Mouse (Mus musculus) lung, embryonic 15.5 days (tissue): ENCODE results near the gene Aadacl3. TPM values are rescaled to one million over a fixed set of nuclear protein-coding genes. Genes with fewer than 3 reads are reported as not detected.

Source experiments
- ATAC-seq: fragments of 200-750 bp; cut with Nextera tagmentation; 2 replicates; pipeline ENCODE4 v1.8.0; 2017; ENCODE audit warnings: moderate number of reproducible peaks, borderline replicate concordance; ENCODE audit not compliant: low FRiP score, low TSS enrichment; ENCODE audit errors: extremely low read depth
- H3K27ac ChIP-seq: fragments of 300-500 bp; sonication (generic); 2 replicates; pipeline ENCODE4 v1.5.1; 2015; ENCODE audit warnings: moderate library complexity, mild to moderate bottlenecking, inconsistent platforms
- H3K27me3 ChIP-seq: fragments of 300-500 bp; sonication (generic); 2 replicates; pipeline ENCODE4 v1.6.1; 2015; ENCODE audit warnings: inconsistent platforms
- H3K36me3 ChIP-seq: fragments of 300-500 bp; sonication (generic); 2 replicates; pipeline ENCODE4 v1.6.1; 2015; ENCODE audit warnings: inconsistent platforms
- H3K4me1 ChIP-seq: fragments of 300-500 bp; sonication (generic); 2 replicates; pipeline ENCODE4 v1.6.1; 2015; ENCODE audit warnings: inconsistent platforms
- H3K4me2 ChIP-seq: fragments of 300-500 bp; sonication (generic); 2 replicates; pipeline ENCODE4 v1.6.1; 2015; ENCODE audit warnings: inconsistent platforms, mild to moderate bottlenecking, moderate library complexity
- H3K4me3 ChIP-seq: fragments of 300-500 bp; sonication (generic); 2 replicates; pipeline ENCODE4 v1.5.1; 2015; ENCODE audit warnings: mild to moderate bottlenecking, inconsistent platforms
- H3K9ac ChIP-seq: fragments of 300-500 bp; sonication (generic); 2 replicates; pipeline ENCODE4 v1.6.1; 2015; ENCODE audit warnings: inconsistent platforms
- H3K9me3 ChIP-seq: fragments of 300-500 bp; sonication (generic); 2 replicates; pipeline ENCODE4 v1.6.1; 2016; ENCODE audit warnings: inconsistent platforms
- WGBS: fragments of 180-500 bp; shearing (Covaris S2); methylation state at CpG from one replicate; pipeline ENCODE4 v1.1.7; 2015; 5-methylcytosine and 5-hydroxymethylcytosine counted together
- polyA plus RNA-seq: library from polyadenylated mRNA; unstranded; fragments of >200 nt; fragmentation: Nextera tagmentation; extraction: Ambion mirVana; gene quantifications from 2 replicates; pipeline ENCODE4 v1.2.1, GENCODE M21; 2015

Aadacl3 gene
- not detected in 2 replicates for polyA plus RNA-seq

GRCm38 (mm10) chr4:144463656-144464055 is at the start of gene Aadacl3:
Aadacl3 (minus strand) TSS chr4:144463756.
- Histone ChIP-seq H3K9me3 (no peaks in the 10 kb centered on the region), H3K9ac (no peak within 1 kb of the TSS), H3K4me3 (no peak within 1 kb of the TSS), H3K27ac (no peak within 1 kb of the TSS), H3K4me1 (no peaks in the 10 kb centered on the region), H3K36me3 (no peaks in the 10 kb centered on the region), H3K4me2 (no peak within 1 kb of the TSS), H3K27me3 (no peaks in the 10 kb centered on the region)
- ATAC-seq, result no peak
- WGBS, result 64% methylated on average over 3 of the region's 3 CpGs

GRCm38 (mm10) chr4:144506518-144506917 is 43.0 kb upstream of the Aadacl3 start:
- no peaks in the 10 kb centered on the region for H3K27me3 ChIP-seq
- H3K9me3 ChIP-seq, result no peaks in the 10 kb centered on the region
- H3K4me3 ChIP-seq, result no peak overlapping the region
- no peak for ATAC-seq
- H3K4me2 ChIP-seq, result no peak overlapping the region
- H3K4me1 ChIP-seq, result no peaks in the 10 kb centered on the region
- WGBS, result 62% methylated on average over 1 of the region's 1 CpGs
- H3K27ac ChIP-seq, result no peak overlapping the region
- H3K36me3 ChIP-seq, result no peaks in the 10 kb centered on the region
- no peak overlapping the region for H3K9ac ChIP-seq

GRCm38 (mm10) chr4:144493331-144493730 is 29.8 kb upstream of the Aadacl3 start:
- no peak overlapping the region for H3K9ac ChIP-seq
- H3K4me1 ChIP-seq, result no peaks in the 10 kb centered on the region
- H3K4me2 ChIP-seq, result no peak overlapping the region
- no peaks in the 10 kb centered on the region for H3K9me3 ChIP-seq
- ATAC-seq, result no peak
- no peak overlapping the region for H3K27ac ChIP-seq
- H3K4me3 ChIP-seq, result no peak overlapping the region
- H3K36me3 ChIP-seq, result no peaks in the 10 kb centered on the region
- no peaks in the 10 kb centered on the region for H3K27me3 ChIP-seq

- Histone ChIP-seq H3K27me3 (no peaks in the 10 kb centered on the region), H3K36me3 (no peaks in the 10 kb centered on the region), H3K9ac (no peak overlapping the region), H3K9me3 (no peaks in the 10 kb centered on the region), H3K4me1 (no peaks in the 10 kb centered on the region), H3K4me3 (no peak overlapping the region), H3K4me2 (no peak overlapping the region), H3K27ac (no peak overlapping the region)
- WGBS, result 69% methylated on average over 1 of the region's 1 CpGs
- ATAC-seq, result no peak
Measured at GRCm38 (mm10) chr4:144468091-144468490, 4.5 kb upstream of the Aadacl3 start.

DNA sequence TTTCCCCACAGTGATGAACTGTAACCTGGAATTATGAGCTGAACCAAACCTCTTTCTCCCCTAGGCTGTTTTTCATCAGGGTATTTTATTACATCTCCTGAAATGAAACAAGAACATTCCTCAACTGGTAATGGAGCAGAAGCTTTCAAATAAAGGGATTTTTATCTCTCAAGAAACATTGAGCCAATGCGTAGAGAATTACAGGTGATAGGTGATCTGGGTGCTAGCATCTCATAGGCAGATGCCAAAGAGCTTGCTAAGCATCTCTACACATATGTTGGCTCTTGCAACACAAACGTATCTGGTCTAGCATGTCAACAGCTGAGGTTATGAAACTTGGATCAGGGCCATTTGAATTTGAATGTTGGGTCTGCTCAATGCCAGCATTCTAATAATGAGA is 1.6 kb upstream of the Aadacl3 start:
- no peak overlapping the region for H3K27ac ChIP-seq
- 56% methylated on average over 2 of the region's 2 CpGs for WGBS
- no peak overlapping the region for H3K9ac ChIP-seq
- H3K36me3 ChIP-seq, result no peaks in the 10 kb centered on the region
- ATAC-seq, result no peak
- no peaks in the 10 kb centered on the region for H3K9me3 ChIP-seq
- H3K27me3 ChIP-seq, result no peaks in the 10 kb centered on the region
- no peak overlapping the region for H3K4me3 ChIP-seq
- no peak overlapping the region for H3K4me2 ChIP-seq
- no peaks in the 10 kb centered on the region for H3K4me1 ChIP-seq

DNA sequence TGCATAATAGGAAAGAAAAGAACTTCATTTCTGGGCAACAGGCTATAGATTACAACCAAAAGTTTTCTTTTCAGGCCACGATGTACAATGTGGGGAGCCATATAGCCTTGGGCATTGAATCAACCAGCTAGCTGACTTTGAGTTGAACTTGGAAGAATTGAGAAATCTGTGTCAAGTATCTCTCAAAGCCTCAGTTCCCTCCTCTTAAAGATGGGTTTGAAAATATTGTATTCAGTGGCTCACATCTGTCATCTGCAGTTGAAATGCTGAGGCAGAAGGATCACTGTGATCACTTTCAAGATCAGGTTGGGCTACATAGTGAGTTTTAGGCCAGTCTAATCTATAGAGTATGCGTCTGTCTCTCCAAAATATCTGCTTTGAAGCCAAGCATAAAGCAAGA is 10.3 kb downstream of the Aadacl3 start, which contains the start of gene Gm9944:
Gene Gm9944, minus strand, starts transcription at position 101 of the 400 bp plus-strand sequence.
- WGBS, result 69% methylated on average over 2 of the region's 2 CpGs
- no peak for ATAC-seq
- H3K4me3 ChIP-seq, result no peak within 1 kb of the TSS
- H3K9ac ChIP-seq, result no peak within 1 kb of the TSS
- no peaks in the 10 kb centered on the region for H3K36me3 ChIP-seq
- H3K4me2 ChIP-seq, result no peak within 1 kb of the TSS
- H3K27me3 ChIP-seq, result no peaks in the 10 kb centered on the region
- H3K27ac ChIP-seq, result no peak within 1 kb of the TSS
- no peaks in the 10 kb centered on the region for H3K9me3 ChIP-seq
- H3K4me1 ChIP-seq, result no peaks in the 10 kb centered on the region

- Histone ChIP-seq H3K36me3 (no peaks in the 10 kb centered on the region), H3K27ac (no peak overlapping the region), H3K4me1 (no peaks in the 10 kb centered on the region), H3K4me3 (no peak overlapping the region), H3K27me3 (no peaks in the 10 kb centered on the region), H3K9me3 (no peaks in the 10 kb centered on the region), H3K9ac (no peak overlapping the region), H3K4me2 (no peak overlapping the region)
- WGBS, result 67% methylated on average over 2 of the region's 2 CpGs
- no peak for ATAC-seq
Measured at GRCm38 (mm10) chr4:144448546-144448945, 15.0 kb downstream of the Aadacl3 start.

- H3K27ac ChIP-seq, result no peak overlapping the region
- no peaks in the 10 kb centered on the region for H3K4me1 ChIP-seq
- H3K27me3 ChIP-seq, result no peaks in the 10 kb centered on the region
- no peaks in the 10 kb centered on the region for H3K36me3 ChIP-seq
- H3K4me3 ChIP-seq, result no peak overlapping the region
- no peaks in the 10 kb centered on the region for H3K9me3 ChIP-seq
- 65% methylated on average over 1 of the region's 1 CpGs for WGBS
- H3K9ac ChIP-seq, result no peak overlapping the region
- no peak overlapping the region for H3K4me2 ChIP-seq
- no peak for ATAC-seq
Measured at GRCm38 (mm10) chr4:144441582-144441981, 22.0 kb downstream of the Aadacl3 start.

DNA sequence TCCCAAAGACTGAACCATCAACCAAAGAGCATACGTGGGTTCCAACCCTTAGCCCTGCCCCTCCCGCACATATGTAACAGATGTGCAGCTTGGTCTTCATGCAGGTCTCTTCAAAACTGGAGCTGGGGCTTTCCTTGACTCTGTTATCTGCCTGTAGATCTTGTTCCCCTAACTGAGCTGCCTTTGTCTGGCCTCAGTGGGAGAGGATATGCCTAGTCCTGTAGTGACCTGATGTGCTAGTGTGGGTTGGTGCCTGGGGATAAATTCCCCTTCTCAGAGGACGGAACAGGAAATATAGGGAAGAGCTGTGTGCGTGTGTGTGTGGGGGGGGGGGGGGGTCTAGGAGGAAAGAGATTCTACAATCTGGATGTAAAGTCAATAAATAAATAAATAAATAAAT is 22.5 kb downstream of the Aadacl3 start:
- H3K36me3 ChIP-seq, result no peaks in the 10 kb centered on the region
- no peak overlapping the region for H3K27ac ChIP-seq
- no peaks in the 10 kb centered on the region for H3K9me3 ChIP-seq
- H3K4me2 ChIP-seq, result no peak overlapping the region
- no peaks in the 10 kb centered on the region for H3K27me3 ChIP-seq
- WGBS, result 84% methylated on average over 4 of the region's 4 CpGs
- H3K4me3 ChIP-seq, result no peak overlapping the region
- H3K9ac ChIP-seq, result no peak overlapping the region
- ATAC-seq, result no peak
- no peaks in the 10 kb centered on the region for H3K4me1 ChIP-seq

- Histone ChIP-seq H3K9ac (no peak within 1 kb of the TSS), H3K4me2 (no peak within 1 kb of the TSS), H3K27me3 (no peaks in the 10 kb centered on the region), H3K9me3 (no peaks in the 10 kb centered on the region), H3K36me3 (no peaks in the 10 kb centered on the region), H3K4me3 (no peak within 1 kb of the TSS), H3K27ac (no peak within 1 kb of the TSS), H3K4me1 (no peaks in the 10 kb centered on the region)
- no peak for ATAC-seq
Measured at GRCm38 (mm10) chr4:144438672-144439071, 24.9 kb downstream of the Aadacl3 start, which contains the start of gene 1700012P22Rik. 1700012P22Rik (minus strand) TSS chr4:144438772.

GRCm38 (mm10) chr4:144433216-144433615 is 30.3 kb downstream of the Aadacl3 start:
- H3K27ac ChIP-seq, result no peak overlapping the region
- ATAC-seq, result no peak
- H3K4me2 ChIP-seq, result no peak overlapping the region
- no peak overlapping the region for H3K9ac ChIP-seq
- H3K4me3 ChIP-seq, result no peak overlapping the region
- H3K9me3 ChIP-seq, result no peaks in the 10 kb centered on the region
- no peaks in the 10 kb centered on the region for H3K4me1 ChIP-seq
- WGBS, result 69% methylated on average over 5 of the region's 5 CpGs
- H3K27me3 ChIP-seq, result no peaks in the 10 kb centered on the region
- H3K36me3 ChIP-seq, result no peaks in the 10 kb centered on the region

- Histone ChIP-seq H3K36me3 (no peaks in the 10 kb centered on the region), H3K27ac (no peak overlapping the region), H3K4me1 (no peaks in the 10 kb centered on the region), H3K4me2 (no peak overlapping the region), H3K27me3 (no peaks in the 10 kb centered on the region), H3K4me3 (no peak overlapping the region), H3K9me3 (no peaks in the 10 kb centered on the region), H3K9ac (no peak overlapping the region)
- ATAC-seq, result no peak
- WGBS, result 73% methylated on average over 2 of the region's 2 CpGs
Measured at GRCm38 (mm10) chr4:144430723-144431122, 32.8 kb downstream of the Aadacl3 start.

GRCm38 (mm10) chr4:144428868-144429267 is 34.7 kb downstream of the Aadacl3 start:
- 23% methylated on average over 3 of the region's 3 CpGs for WGBS
- no peaks in the 10 kb centered on the region for H3K4me1 ChIP-seq
- no peak overlapping the region for H3K4me3 ChIP-seq
- no peak for ATAC-seq
- H3K4me2 ChIP-seq, result no peak overlapping the region
- no peak overlapping the region for H3K9ac ChIP-seq
- no peak overlapping the region for H3K27ac ChIP-seq
- no peaks in the 10 kb centered on the region for H3K9me3 ChIP-seq
- no peaks in the 10 kb centered on the region for H3K36me3 ChIP-seq
- no peaks in the 10 kb centered on the region for H3K27me3 ChIP-seq
